Mouse (Mus musculus) forebrain, embryonic 14.5 days (tissue): Measurements from ENCODE around the gene Ccr9. TPM values are rescaled to one million over a fixed set of nuclear protein-coding genes. Genes with fewer than 3 reads are reported as not detected.

Source experiments
- ATAC-seq: fragments of 200-750 bp; cut with Nextera tagmentation; 2 replicates; pipeline ENCODE4 v1.8.0; 2017; ENCODE audit warnings: mild to moderate bottlenecking, moderate library complexity
- DNase-seq: peaks from one replicate; pipeline ENCODE4 v3.0.0-alpha.2; 2015; ENCODE audit warnings: low spot score
- H3K27ac ChIP-seq: fragments of 300-500 bp; sonication (generic); 2 replicates; pipeline ENCODE4 v1.5.1; 2014; ENCODE audit warnings: low read depth, mild to moderate bottlenecking, control low read depth, low read length, moderate library complexity
- H3K27me3 ChIP-seq: fragments of 300-500 bp; sonication (generic); replicated peaks from 2 replicates; pipeline ENCODE4 v1.6.1; 2014; ENCODE audit warnings: low read length, control low read depth, mixed read lengths; ENCODE audit not compliant: control insufficient read depth, insufficient read depth
- H3K36me3 ChIP-seq: fragments of 300-500 bp; sonication (generic); 2 replicates; pipeline ENCODE4 v1.6.1; 2014; ENCODE audit warnings: low read length, control low read depth; ENCODE audit not compliant: control insufficient read depth, insufficient read depth
- H3K4me1 ChIP-seq: fragments of 300-500 bp; sonication (generic); 2 replicates; pipeline ENCODE4 v1.6.1; 2014; ENCODE audit warnings: antibody characterized with exemption, low read length, control low read depth; ENCODE audit not compliant: control insufficient read depth, insufficient read depth
- H3K4me2 ChIP-seq: fragments of 300-500 bp; sonication (generic); 2 replicates; pipeline ENCODE4 v1.6.1; 2014; ENCODE audit warnings: mild to moderate bottlenecking, control low read depth, low read length
- H3K4me3 ChIP-seq: fragments of 300-500 bp; sonication (generic); 2 replicates; pipeline ENCODE4 v1.5.1; 2014; ENCODE audit warnings: low read depth, low read length, control low read depth
- H3K9ac ChIP-seq: fragments of 300-500 bp; sonication (generic); 2 replicates; pipeline ENCODE4 v1.6.1; 2014; ENCODE audit warnings: mild to moderate bottlenecking, low read length, control low read depth, moderate library complexity
- H3K9me3 ChIP-seq: fragments of 300-500 bp; sonication (generic); replicated peaks from 2 replicates; pipeline ENCODE4 v1.6.1; 2016; ENCODE audit warnings: low read length, control low read depth, mixed read lengths; ENCODE audit not compliant: control insufficient read depth
- WGBS: fragments of 180-500 bp; shearing (Covaris S2); extraction: QIAGEN DNeasy Blood & Tissue Kit; methylation state at CpG from one replicate; pipeline ENCODE4 v1.1.7; 2014; 5-methylcytosine and 5-hydroxymethylcytosine counted together
- polyA plus RNA-seq: library from polyadenylated mRNA; unstranded; fragments of >200 nt; fragmentation: Nextera tagmentation; extraction: Ambion mirVana; gene quantifications from 2 replicates; pipeline ENCODE4 v1.2.1, GENCODE M21; 2014

Ccr9 gene
- polyA plus RNA-seq, 1 experiment from 2014 or later, result 0.08 TPM

DNA sequence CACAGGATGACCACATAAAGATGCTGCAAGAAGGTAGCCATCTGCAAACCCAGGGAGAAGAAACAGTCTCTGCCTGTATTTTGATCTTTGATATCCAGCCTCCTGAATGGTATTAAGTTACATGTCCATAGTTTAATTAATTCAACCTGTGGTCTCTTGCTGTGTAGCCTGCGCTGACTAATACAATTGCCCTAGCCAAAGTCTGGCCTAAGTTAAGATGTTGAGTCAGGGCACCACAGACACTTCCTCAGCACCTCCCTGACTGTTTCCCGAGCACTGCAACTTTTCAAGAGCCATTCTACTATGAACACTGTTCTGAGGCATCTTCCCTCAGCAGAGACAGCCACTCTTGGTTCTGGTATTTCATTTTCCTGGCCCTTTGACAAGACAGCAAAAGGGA lies 140.4 kb downstream of the Ccr9 start:
- Histone ChIP-seq H3K36me3 (peaks cover 39% of the 10 kb centered on the region), H3K4me2 (no peak overlapping the region), H3K27ac (no peak overlapping the region), H3K9ac (no peak overlapping the region), H3K27me3 (no peaks in the 10 kb centered on the region), H3K4me1 (no peaks in the 10 kb centered on the region), H3K4me3 (no peak overlapping the region), H3K9me3 (no peaks in the 10 kb centered on the region)
- DNase-seq, result no peak
- WGBS, result 91% methylated on average over 2 of the region's 2 CpGs
- no peak for ATAC-seq

DNA sequence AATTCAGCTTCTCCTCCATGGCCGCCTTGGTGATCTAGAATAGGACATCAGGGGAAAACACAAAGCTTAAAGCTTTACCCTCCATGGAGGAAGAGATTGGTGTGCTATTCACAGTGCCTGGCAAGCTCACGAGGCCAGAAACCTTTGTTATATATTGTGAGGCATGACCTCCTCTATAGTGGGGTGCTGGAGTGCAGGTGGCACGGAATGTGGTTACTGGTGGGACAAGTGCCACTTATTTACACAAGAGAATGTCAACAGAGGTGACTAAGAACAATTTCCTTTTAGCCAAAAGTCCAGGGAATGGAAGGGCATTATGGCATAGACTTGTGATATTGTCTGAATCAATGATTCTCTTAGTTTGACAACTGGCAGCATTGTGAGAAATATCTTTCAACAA lies 148.4 kb downstream of the Ccr9 start:
- no peak overlapping the region for H3K4me3 ChIP-seq
- peaks cover 72% of the 10 kb centered on the region for H3K36me3 ChIP-seq
- DNase-seq (no peak), ATAC-seq (no peak)
- H3K27ac ChIP-seq, result no peak overlapping the region
- H3K27me3 ChIP-seq, result no peaks in the 10 kb centered on the region
- WGBS, result 93% methylated on average over 3 of the region's 3 CpGs
- no peaks in the 10 kb centered on the region for H3K9me3 ChIP-seq
- no peaks in the 10 kb centered on the region for H3K4me1 ChIP-seq
- H3K4me2 ChIP-seq, result no peak overlapping the region
- H3K9ac ChIP-seq, result no peak overlapping the region

DNA sequence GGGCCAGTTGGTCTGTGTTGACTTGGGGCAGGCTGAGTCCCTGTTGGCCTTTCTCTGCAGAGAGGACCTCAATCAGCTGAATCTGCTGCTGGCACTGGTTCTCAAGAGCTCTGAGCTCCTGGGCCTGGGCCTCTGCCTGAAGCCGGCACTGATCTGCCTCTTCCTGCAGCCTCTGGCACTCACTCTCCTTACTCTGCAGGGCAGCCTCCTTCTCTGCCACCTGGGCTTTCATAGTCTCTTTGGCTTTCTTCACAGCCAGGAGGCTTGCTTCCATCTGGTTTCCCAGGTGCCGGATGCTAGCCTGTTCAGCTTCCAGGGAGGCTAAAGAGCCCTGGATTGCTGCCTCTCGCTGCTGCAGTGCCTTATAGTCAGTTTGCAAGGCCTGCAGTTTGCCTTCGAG lies 150.7 kb downstream of the Ccr9 start:
- DNase-seq (no peak), ATAC-seq (no peak)
- no peak overlapping the region for H3K9ac ChIP-seq
- no peaks in the 10 kb centered on the region for H3K4me1 ChIP-seq
- no peaks in the 10 kb centered on the region for H3K9me3 ChIP-seq
- no peaks in the 10 kb centered on the region for H3K27me3 ChIP-seq
- no peak overlapping the region for H3K27ac ChIP-seq
- no peak overlapping the region for H3K4me3 ChIP-seq
- 92% methylated on average over 4 of the region's 4 CpGs for WGBS
- no peak overlapping the region for H3K4me2 ChIP-seq
- H3K36me3 ChIP-seq, result peaks cover 58% of the 10 kb centered on the region

Other genes starting within 250 kb of the Ccr9 start
- gene Limd1, start 199.7 kb upstream of the Ccr9 start, polyA plus RNA-seq, result 23.1 and 23.5 TPM in 2 replicates
- gene Sacm1l, start 148.7 kb upstream of the Ccr9 start, polyA plus RNA-seq, result 46.3 and 56.2 TPM in 2 replicates
- gene Slc6a20b, start 45.9 kb upstream of the Ccr9 start, polyA plus RNA-seq, result 0.09 and 0.10 TPM in 2 replicates
- gene Slc6a20a, start 446 bp downstream of the Ccr9 start, polyA plus RNA-seq, result 5.0 and 9.3 TPM in 2 replicates
- 62.5 and 63.6 TPM in 2 replicates for gene Lztfl1, start 39.3 kb downstream of the Ccr9 start, polyA plus RNA-seq
- gene Cxcr6, start 128.0 kb downstream of the Ccr9 start, polyA plus RNA-seq, result 0.09 TPM in 1 of 2 replicates, not detected in the other
- gene Fyco1, start 173.5 kb downstream of the Ccr9 start, polyA plus RNA-seq, result 5.2 and 6.9 TPM in 2 replicates
- 0.06 and 0.09 TPM in 2 replicates for gene Xcr1, start 183.6 kb downstream of the Ccr9 start, polyA plus RNA-seq